Mouse (Mus musculus): ENCODE results near the gene Fut7. TPM values are rescaled to one million over a fixed set of nuclear protein-coding genes. Genes with fewer than 3 reads are reported as not detected.

Gene Fut7
- polyA plus RNA-seq (2012; rRNA removed) = 0.39 and 0.44 TPM in 2 replicates

DNA sequence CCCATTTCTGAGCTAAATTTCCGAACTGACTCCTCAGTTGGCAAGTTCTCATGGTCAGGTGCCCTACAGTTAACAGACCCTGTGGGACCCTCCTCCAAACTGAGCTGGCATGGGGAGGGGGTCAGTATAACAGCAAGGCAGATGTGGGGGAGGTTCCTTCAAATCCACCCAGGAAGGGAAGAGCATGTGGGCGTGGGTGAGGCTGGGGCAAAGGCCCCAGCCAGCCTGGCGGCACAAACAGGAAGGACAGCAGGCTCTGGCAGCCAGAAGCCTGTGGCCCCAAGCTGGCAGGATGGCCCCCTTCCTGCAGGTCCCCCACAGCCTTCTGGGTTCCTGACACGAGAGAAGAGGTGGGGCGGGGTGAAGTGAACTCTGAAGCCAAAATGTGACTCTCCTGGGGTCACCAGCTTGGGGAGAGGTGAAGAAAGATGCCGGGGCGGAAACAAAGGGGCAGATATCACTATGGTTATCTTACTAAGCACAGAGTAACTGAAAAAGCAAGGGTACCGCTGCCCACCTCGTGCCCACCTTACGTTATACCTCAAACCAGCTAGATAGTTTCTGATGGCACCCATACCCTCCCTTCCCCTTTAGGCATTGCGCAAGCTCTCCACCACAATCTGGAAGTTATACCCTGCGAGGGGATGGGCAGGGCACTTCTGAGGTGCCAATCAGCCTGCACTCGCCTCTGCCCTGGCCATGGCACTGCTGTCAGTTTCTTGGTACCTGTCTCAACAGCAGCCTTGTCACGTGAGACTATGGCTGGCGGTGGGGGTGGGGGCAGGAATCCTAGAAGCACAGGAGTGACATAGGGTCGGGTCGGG, at the start of gene Fut7:
Fut7 (plus strand) TSS at position 681 of the 824 bp plus-strand sequence.

DNA sequence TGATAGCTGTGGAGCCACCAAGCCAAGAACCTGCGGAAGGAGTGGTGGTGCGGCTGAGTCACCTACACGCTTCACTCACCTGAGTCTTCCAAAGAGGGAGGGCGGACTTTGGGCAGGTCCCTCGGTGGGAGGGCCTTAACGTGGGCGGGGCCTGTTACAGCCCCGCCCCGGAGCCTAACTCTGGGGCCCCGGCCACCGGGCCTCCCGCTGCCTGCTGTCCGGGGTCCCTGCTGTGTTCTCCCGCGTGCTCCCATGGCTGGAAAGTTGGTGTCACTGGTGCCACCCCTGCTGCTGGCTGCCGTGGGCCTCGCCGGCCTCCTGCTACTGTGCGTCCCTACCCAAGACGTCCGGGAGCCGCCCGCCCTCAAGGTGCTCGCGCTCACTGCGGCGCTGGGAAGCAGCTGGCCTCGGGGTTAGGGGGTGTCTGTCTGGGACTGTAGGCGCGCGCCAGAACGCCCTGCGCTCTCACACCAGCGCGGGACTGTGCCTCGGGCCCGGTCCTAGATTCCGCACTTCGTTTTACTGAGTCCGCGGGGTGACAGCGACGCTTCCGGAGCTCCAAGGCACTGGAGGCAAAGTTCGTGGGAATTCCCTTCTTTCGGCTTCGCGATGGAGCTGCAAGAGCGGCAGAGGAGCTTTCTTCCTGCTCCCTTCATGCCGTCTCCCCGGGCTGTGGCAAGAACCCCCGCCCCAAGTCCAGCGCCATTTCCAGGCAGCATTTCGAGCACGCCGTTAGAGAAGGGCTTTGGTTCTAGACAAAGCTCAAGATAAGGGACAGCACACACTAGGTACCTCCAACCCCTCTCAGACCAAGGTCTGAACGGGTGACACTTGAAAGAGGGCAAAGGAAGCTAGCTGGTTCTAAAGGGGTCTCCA, 27.1 kb upstream of the Fut7 start, which contains the start of gene Entpd2:
Entpd2 (plus strand) TSS at position 154 of the 876 bp plus-strand sequence.

DNA sequence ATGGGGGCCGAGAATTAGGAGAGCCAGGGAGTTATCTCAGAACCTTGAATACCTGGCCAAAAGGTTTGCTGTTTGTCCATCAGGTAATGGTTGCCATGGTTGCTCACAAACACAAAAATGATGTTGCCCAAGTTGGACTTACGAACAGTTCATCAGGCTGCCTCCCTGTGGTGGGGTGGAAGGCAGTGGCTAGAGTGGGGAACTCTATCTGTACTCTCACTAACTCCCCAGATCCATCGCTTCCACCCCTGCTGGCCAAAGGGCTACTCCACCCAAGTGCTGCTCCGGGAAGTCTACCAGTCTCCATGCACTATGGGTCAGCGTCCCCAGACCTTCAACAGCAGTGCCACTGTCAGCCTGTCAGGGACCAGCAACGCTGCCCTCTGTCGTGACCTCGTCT, 24.0 kb upstream of the Fut7 start, which contains the start of gene Npdc1:
Npdc1 (plus strand) TSS at position 301 of the 400 bp plus-strand sequence.

DNA sequence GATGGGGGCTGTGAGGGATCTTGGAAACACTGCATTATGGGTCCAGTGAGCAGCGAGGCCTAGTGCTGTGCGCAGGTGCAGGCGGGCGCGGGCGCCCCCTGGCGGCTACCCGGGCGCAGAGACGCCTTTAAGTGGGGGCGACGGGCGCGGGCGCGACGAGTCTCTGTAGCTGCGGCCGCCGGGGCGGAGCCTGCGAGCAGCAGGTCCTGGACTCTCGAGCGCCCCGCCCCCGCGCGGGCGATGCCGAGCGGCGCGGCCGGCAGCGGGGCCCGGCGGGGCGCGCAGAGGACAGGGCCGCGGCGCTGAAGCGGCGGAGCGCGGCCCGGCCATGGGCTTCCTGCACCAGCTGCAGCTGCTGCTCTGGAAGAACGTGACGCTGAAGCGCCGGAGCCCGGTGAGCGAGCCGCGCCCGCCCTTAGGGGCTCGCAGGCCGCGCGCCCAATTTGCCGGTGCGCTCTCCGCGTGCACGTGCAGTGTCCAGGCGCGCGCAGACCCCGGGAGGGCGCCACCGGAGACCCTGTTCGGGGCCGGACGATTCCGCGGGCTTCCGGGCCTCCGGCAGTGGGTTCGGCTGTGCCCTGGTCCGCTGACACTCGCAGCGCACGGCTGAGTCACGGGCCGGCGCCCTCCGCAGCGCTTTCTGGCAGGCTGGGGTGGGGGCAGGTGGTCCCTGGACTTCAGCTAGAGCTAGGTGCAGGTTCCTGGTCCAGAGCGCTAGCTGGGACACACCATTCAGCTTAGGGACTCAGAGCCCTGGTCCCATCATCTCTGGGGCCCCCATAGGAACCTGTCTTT, 5.6 kb downstream of the Fut7 start, which contains the start of gene Abca2:
Abca2 (plus strand) TSS at position 262 of the 795 bp plus-strand sequence.

DNA sequence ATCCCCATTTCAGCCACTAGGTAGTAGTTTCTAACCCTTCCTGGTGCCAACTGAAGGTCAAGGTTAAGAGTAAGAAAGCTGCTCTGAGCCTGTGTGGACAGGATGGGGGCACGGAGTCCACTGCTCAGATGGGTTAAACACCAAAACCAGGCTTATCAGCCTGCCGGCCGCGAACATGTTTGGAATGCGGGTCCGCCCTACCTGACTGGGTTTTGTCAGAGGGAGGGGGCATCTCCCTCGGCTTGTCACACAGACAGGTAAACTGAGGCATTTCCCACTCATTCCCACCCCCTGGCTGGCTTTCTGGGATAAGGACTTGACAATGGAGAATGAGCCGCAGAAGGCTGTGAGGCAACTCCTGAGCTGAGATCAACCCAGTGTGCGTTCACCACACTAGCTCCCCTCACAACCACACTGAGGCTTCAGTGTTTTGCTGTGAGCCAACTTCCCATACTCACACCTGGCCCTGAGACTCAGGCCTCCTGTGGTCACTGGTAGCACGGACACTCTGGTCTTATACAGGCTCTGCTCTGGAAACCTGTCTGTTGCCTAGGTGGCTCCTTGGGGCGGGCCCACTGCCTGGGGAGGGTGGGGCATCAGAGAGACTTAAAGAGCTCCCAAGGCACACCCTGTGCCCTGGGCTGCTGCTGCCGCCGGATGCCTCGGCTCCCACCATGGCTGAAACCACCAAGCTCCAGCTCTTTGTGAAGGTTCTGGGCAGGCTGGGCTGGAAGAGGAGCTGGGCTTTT, 33.3 kb downstream of the Fut7 start, which contains the start of gene Clic3:
Clic3 (plus strand) TSS at position 634 of the 749 bp plus-strand sequence.

DNA sequence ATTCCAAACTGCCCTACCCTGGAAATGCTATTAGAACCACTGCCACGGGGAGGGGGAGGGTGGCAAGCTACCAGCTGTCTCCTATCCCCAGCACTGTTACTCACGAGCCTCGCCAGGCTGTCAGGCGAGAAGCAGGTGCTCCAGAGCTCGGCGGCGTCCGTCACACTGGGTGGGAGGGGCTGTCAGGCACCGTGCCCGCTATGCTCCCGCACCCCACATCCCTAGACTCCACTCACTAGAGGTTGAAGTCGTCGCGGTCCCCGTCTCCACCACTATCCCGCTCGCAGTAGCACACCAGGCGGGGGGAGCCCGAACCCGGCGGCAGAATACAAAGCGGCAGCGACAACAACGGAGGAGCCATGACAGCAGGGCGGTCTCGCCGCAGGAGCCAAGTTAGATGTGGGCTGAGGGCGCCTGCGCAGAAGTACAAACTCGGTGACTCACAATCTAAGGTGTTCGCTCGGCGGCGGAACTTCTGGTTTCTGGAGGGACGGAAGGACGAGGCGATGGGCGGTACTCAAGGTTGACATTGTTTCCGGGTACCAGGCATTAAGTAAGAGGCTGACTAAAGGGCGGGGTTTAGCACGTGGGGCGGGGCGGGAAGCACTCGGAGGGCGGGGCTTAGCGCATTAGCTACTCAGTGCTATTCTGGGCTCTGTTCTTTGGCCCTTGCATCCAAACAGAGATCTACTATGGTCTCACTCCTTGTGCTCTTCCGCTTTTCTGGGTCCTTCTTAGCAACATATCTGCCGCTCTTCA, 37.7 kb downstream of the Fut7 start, which contains the start of gene Paxx:
Paxx (minus strand) TSS at position 544 of the 759 bp plus-strand sequence.

DNA sequence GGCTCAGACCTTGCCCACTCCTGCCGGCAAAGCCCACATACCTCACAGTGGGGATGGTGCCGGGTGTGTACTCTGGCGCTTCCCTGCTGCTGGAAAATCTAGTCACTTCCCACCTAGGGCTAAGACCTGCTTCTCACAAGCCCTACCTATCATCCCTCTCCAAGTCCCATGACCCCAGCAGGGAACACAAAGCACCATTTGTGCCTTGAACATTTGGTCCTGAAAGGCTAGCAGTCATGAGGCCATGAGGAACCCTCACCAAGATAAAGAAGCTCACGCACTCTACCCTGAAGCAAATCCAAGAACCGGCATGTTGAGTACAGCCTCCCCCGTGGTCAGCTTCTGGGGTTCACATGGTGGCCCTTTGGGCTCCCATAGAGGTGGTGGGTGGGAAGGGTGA, 46.9 kb downstream of the Fut7 start, which contains the start of gene Ptgds:
Ptgds (minus strand) TSS at position 78 of the 400 bp plus-strand sequence.

Other genes with a start within 250 kb of the Fut7 start
- 37.0 and 53.2 TPM in 2 replicates for gene Nrarp, start 242.5 kb upstream of the Fut7 start, polyA plus RNA-seq (2012; rRNA removed)
- gene Tor4a, start 226.4 kb upstream of the Fut7 start, polyA plus RNA-seq (2012; rRNA removed) = 1.8 and 2.2 TPM in 2 replicates
- gene Nelfb, start 211.8 kb upstream of the Fut7 start, polyA plus RNA-seq (2012; rRNA removed) = 79.8 and 89.6 TPM in 2 replicates
- gene Stpg3, start 208.6 kb upstream of the Fut7 start, polyA plus RNA-seq (2012; rRNA removed) = not detected in 2 replicates
- 0.13 and 0.33 TPM in 2 replicates for gene Fam166a, start 204.5 kb upstream of the Fut7 start, polyA plus RNA-seq (2012; rRNA removed)
- gene Tubb4b, start 198.6 kb upstream of the Fut7 start, polyA plus RNA-seq (2012; rRNA removed) = 415 and 443 TPM in 2 replicates
- not detected in 2 replicates for gene Slc34a3, start 188.9 kb upstream of the Fut7 start, polyA plus RNA-seq (2012; rRNA removed)
- not detected in 2 replicates for gene Rnf224, start 186.5 kb upstream of the Fut7 start, polyA plus RNA-seq (2012; rRNA removed)
- 91.0 and 95.4 TPM in 2 replicates for gene Rnf208, start 181.0 kb upstream of the Fut7 start, polyA plus RNA-seq (2012; rRNA removed)
- 0.06 and 0.34 TPM in 2 replicates for gene Cysrt1, start 180.8 kb upstream of the Fut7 start, polyA plus RNA-seq (2012; rRNA removed)
- 16.3 and 16.9 TPM in 2 replicates for gene AL732309.1, start 176.4 kb upstream of the Fut7 start, polyA plus RNA-seq (2012; rRNA removed)
- gene Tmem203, start 167.8 kb upstream of the Fut7 start, polyA plus RNA-seq (2012; rRNA removed) = 24.3 and 25.3 TPM in 2 replicates
- gene Tprn, start 160.6 kb upstream of the Fut7 start, polyA plus RNA-seq (2012; rRNA removed) = 9.4 and 10.5 TPM in 2 replicates
- gene Ssna1, start 150.8 kb upstream of the Fut7 start, polyA plus RNA-seq (2012; rRNA removed) = 122 and 127 TPM in 2 replicates
- gene Anapc2, start 150.8 kb upstream of the Fut7 start, polyA plus RNA-seq (2012; rRNA removed) = 121 and 122 TPM in 2 replicates
- gene Tmem210, start 135.1 kb upstream of the Fut7 start, polyA plus RNA-seq (2012; rRNA removed) = not detected in 2 replicates
- gene Lrrc26, start 133.4 kb upstream of the Fut7 start, polyA plus RNA-seq (2012; rRNA removed) = 0.08 TPM in 1 of 2 replicates, not detected in the other
- gene Grin1, start 104.1 kb upstream of the Fut7 start, polyA plus RNA-seq (2012; rRNA removed) = 23.9 and 26.6 TPM in 2 replicates
- 28.2 and 34.0 TPM in 2 replicates for gene Man1b1, start 90.9 kb upstream of the Fut7 start, polyA plus RNA-seq (2012; rRNA removed)
- gene Dpp7, start 66.9 kb upstream of the Fut7 start, polyA plus RNA-seq (2012; rRNA removed) = 48.1 and 51.1 TPM in 2 replicates
- gene Uap1l1, start 57.6 kb upstream of the Fut7 start, polyA plus RNA-seq (2012; rRNA removed) = 4.2 and 6.0 TPM in 2 replicates
- gene Sapcd2, start 50.9 kb upstream of the Fut7 start, polyA plus RNA-seq (2012; rRNA removed) = 29.5 and 39.5 TPM in 2 replicates
- 2.0 and 3.8 TPM in 2 replicates for gene Entpd2, start 27.4 kb upstream of the Fut7 start, polyA plus RNA-seq (2012; rRNA removed)
- gene Npdc1, start 23.9 kb upstream of the Fut7 start, polyA plus RNA-seq (2012; rRNA removed) = 585 and 599 TPM in 2 replicates
- gene Abca2, start 5.4 kb downstream of the Fut7 start, polyA plus RNA-seq (2012; rRNA removed) = 43.4 and 48.8 TPM in 2 replicates
- 0.74 and 1.3 TPM in 2 replicates for gene Clic3, start 33.6 kb downstream of the Fut7 start, polyA plus RNA-seq (2012; rRNA removed)
- gene Paxx, start 37.8 kb downstream of the Fut7 start, polyA plus RNA-seq (2012; rRNA removed) = 122 and 124 TPM in 2 replicates
- 65.0 and 127 TPM in 2 replicates for gene Ptgds, start 46.8 kb downstream of the Fut7 start, polyA plus RNA-seq (2012; rRNA removed)
- not detected in 2 replicates for gene Lcn12, start 70.6 kb downstream of the Fut7 start, polyA plus RNA-seq (2012; rRNA removed)
- gene Fbxw5, start 77.5 kb downstream of the Fut7 start, polyA plus RNA-seq (2012; rRNA removed) = 37.4 and 43.7 TPM in 2 replicates
- gene C8g, start 78.5 kb downstream of the Fut7 start, polyA plus RNA-seq (2012; rRNA removed) = 3.2 and 4.1 TPM in 2 replicates
- gene Traf2, start 123.7 kb downstream of the Fut7 start, polyA plus RNA-seq (2012; rRNA removed) = 13.1 and 14.5 TPM in 2 replicates
- gene Edf1, start 134.6 kb downstream of the Fut7 start, polyA plus RNA-seq (2012; rRNA removed) = 199 and 206 TPM in 2 replicates
- 6.3 and 6.6 TPM in 2 replicates for gene Mamdc4, start 151.6 kb downstream of the Fut7 start, polyA plus RNA-seq (2012; rRNA removed)
- 181 and 195 TPM in 2 replicates for gene Phpt1, start 152.0 kb downstream of the Fut7 start, polyA plus RNA-seq (2012; rRNA removed)
- 15.8 and 18.1 TPM in 2 replicates for gene Ajm1, start 158.5 kb downstream of the Fut7 start, polyA plus RNA-seq (2012; rRNA removed)
- gene Rabl6, start 185.3 kb downstream of the Fut7 start, polyA plus RNA-seq (2012; rRNA removed) = 83.7 and 90.9 TPM in 2 replicates
- 0.01 TPM in 1 of 2 replicates, not detected in the other for gene Ccdc183, start 194.4 kb downstream of the Fut7 start, polyA plus RNA-seq (2012; rRNA removed)
- 27.9 and 35.4 TPM in 2 replicates for gene Tmem141, start 198.7 kb downstream of the Fut7 start, polyA plus RNA-seq (2012; rRNA removed)
- gene Fcna, start 204.8 kb downstream of the Fut7 start, polyA plus RNA-seq (2012; rRNA removed) = 1.1 TPM in 2 replicates
- not detected in 2 replicates for gene Lcn8, start 229.9 kb downstream of the Fut7 start, polyA plus RNA-seq (2012; rRNA removed)
- gene Lcn5, start 234.7 kb downstream of the Fut7 start, polyA plus RNA-seq (2012; rRNA removed) = not detected in 2 replicates

All from central nervous system, embryonic 14 days (tissue).